Mouse (Mus musculus) bone marrow, adult 2 months (tissue): Measurements from ENCODE around the gene Ube2j1.

Source experiments
- CTCF ChIP-seq: fragments of 200-500 bp; IDR thresholded peaks from 2 replicates; pipeline ENCODE4 v1.5.1; 2011; ENCODE audit warnings: low read length, control low read depth; ENCODE audit not compliant: control insufficient read depth, insufficient read depth
- POLR2A ChIP-seq: fragments of 200-500 bp; IDR thresholded peaks from 2 replicates; pipeline ENCODE4 v1.6.1; 2011; ENCODE audit warnings: low read depth, mild to moderate bottlenecking, control low read depth, low read length, borderline replicate concordance; ENCODE audit not compliant: control insufficient read depth

- TF ChIP-seq POLR2A = no peak
- TF ChIP-seq CTCF = no peak
Measured at GRCm38 (mm10) chr4:33074406-33074805, 43.2 kb downstream of the Ube2j1 start.
